Mouse (Mus musculus) G1E (cell line): Measurements from ENCODE around the gene Trp53i13.

ENCODE experiments used
- CTCF ChIP-seq: IDR thresholded peaks from 2 replicates; pipeline ENCODE4 v1.5.1; 2012; ENCODE audit warnings: low read depth, low read length, inconsistent platforms, mixed read lengths
- GATA1 ChIP-seq: IDR thresholded peaks from 2 replicates; pipeline ENCODE4 v1.6.1; 2012; ENCODE audit warnings: borderline replicate concordance, low read length, inconsistent platforms, mixed read lengths
- GATA2 ChIP-seq: IDR thresholded peaks from 2 replicates; pipeline ENCODE4 v1.6.1; 2012; ENCODE audit warnings: low read depth, low read length, inconsistent platforms, borderline replicate concordance
- POLR2AphosphoS5 ChIP-seq: IDR thresholded peaks from 2 replicates; pipeline ENCODE4 v1.6.1; 2012; ENCODE audit warnings: low read depth, low read length, inconsistent platforms; ENCODE audit not compliant: insufficient replicate concordance
- TAL1 ChIP-seq: conservative IDR thresholded peaks from 2 replicates; pipeline ENCODE4 v1.6.1; 2012; ENCODE audit warnings: low read depth, low read length, inconsistent platforms, mixed read lengths

DNA sequence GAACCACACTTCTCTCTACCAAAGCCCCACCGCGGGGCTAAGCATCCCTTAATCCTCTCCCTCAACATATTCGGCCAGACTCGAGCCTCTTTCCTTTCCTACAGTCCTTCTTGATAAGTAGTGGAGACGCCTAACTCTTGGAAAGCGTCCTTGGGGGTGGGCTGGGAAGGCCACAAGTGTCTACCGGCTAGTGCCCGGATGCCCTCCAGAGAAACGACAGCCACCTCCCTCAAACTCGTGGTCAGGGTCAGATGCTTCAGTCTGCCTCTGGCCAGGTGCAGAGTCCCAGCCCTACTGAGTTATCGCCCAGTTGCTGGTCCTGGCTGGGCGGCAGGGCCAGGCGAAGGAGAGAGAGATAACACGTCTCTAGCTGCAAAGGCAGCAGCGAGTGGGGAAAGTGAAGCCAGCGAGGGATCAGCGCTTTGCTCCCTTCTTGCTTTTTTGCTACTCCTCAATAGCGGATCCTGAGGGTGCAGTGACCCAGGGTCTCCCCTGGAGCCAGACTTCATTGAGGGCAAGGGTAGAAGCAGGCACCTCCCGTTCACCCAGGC, 1.4 kb downstream of the Trp53i13 start:
- TF ChIP-seq CTCF (no peak), TAL1 (no peak), GATA2 (no peak), GATA1 (no peak), POLR2AphosphoS5 (no peak)
